ENCODE assay signal across 25 mouse cellular contexts in genomic region chr12:73357736-73358135, GRCm38 (mm10).
DNase-seq lines count a peak whose midpoint lies in the region; ATAC-seq lines count a peak whose summit lies in the region.
"Had no signal": no experiment of that assay in that cellular context is flagged by ENCODE, and none has a peak within 500 bp of the region (broad histone marks: within the 10 kb centered on the region; RNA-seq: fewer than 3 reads in every experiment).

No protein-coding gene starts in this region.

- H3K27ac ChIP-seq in forebrain, embryonic 12.5 days, result 0 out of 2 replicates have a peak overlapping the region, but pooled peaks have one; percentile 8
- no peak overlapping the region for H3K27ac ChIP-seq in forebrain, embryonic 10.5 days
- H3K27ac ChIP-seq in embryonic facial prominence, embryonic 10.5 days (replicated peaks), result 0 out of 2 replicates have a peak overlapping the region, but pooled peaks have one; percentile 16
- H3K27ac ChIP-seq: embryonic facial prominence, embryonic 13.5 days; forebrain, embryonic 15.5 days; heart, adult 2 months; hindbrain, embryonic 10.5 days; hindbrain, embryonic 13.5 days had no signal

- H3K4me2 ChIP-seq in forebrain, embryonic 12.5 days, result no peak overlapping the region
- H3K4me2 ChIP-seq: embryonic facial prominence, embryonic 13.5 days; forebrain, embryonic 15.5 days; heart, embryonic 11.5 days; hindbrain, embryonic 13.5 days had no signal

- WGBS in forebrain, embryonic 12.5 days, result 95% methylated on average over 3 of the region's 3 CpGs
- WGBS in forebrain, embryonic 10.5 days, result 93% methylated on average over 3 of the region's 3 CpGs
- 92% methylated on average over 3 of the region's 3 CpGs for WGBS in embryonic facial prominence, embryonic 10.5 days

- no peak overlapping the region for H3K4me3 ChIP-seq in forebrain, embryonic 12.5 days (replicated peaks)
- H3K4me3 ChIP-seq in forebrain, embryonic 10.5 days, result no peak overlapping the region
- H3K4me3 ChIP-seq in embryonic facial prominence, embryonic 10.5 days, result no peak overlapping the region
- H3K4me3 ChIP-seq: embryonic facial prominence, embryonic 13.5 days; erythroblast, embryonic 14.5 days; forebrain, embryonic 15.5 days; heart, adult 2 months; hindbrain, embryonic 10.5 days; hindbrain, embryonic 13.5 days had no signal

- peaks cover 5% of the 10 kb centered on the region; the same call in 1 of the 2 replicates for H3K4me1 ChIP-seq in forebrain, embryonic 12.5 days
- H3K4me1 ChIP-seq in forebrain, embryonic 10.5 days, result peaks cover 24% of the 10 kb centered on the region
- peaks cover 45% of the 10 kb centered on the region for H3K4me1 ChIP-seq in embryonic facial prominence, embryonic 10.5 days

- no peaks in the 10 kb centered on the region for H3K36me3 ChIP-seq in forebrain, embryonic 12.5 days (replicated peaks)
- H3K36me3 ChIP-seq in forebrain, embryonic 10.5 days (replicated peaks), result peaks cover 3% of the 10 kb centered on the region; the same call in 1 of the 2 replicates
- peaks cover 7% of the 10 kb centered on the region; the same call in 1 of the 2 replicates for H3K36me3 ChIP-seq in embryonic facial prominence, embryonic 10.5 days (replicated peaks)
- H3K36me3 ChIP-seq: embryonic facial prominence, embryonic 13.5 days; forebrain, embryonic 15.5 days had no signal

- ATAC-seq in forebrain, embryonic 12.5 days (ENCODE audit: low FRiP score), result no peak
- ATAC-seq: activated CD4-positive, CD25-positive, alpha-beta regulatory T cell, adult 4 months; CD4-positive, CD25-positive, alpha-beta regulatory T cell, adult 4 months; forebrain, embryonic 15.5 days; hindbrain, embryonic 16.5 days; intestine, postnatal 0 days had no signal

- intact Hi-C loops in left cerebral cortex, postnatal 4 days (cut with DNase I), result no loop called here
- intact Hi-C loops in left cerebral cortex, postnatal 25 days (cut with DNase I), result no loop called here

- DNase-seq in forebrain, embryonic 10.5 days (ENCODE audit: extremely low spot score, low spot score), result no peak
- DNase-seq in left cerebral cortex, postnatal 4 days, result peak; percentile 38
- no peak for DNase-seq in left cerebral cortex, postnatal 25 days (ENCODE audit: low spot score in 2 of 2)
- no peak for DNase-seq in embryonic facial prominence, embryonic 10.5 days (ENCODE audit: low spot score)
- DNase-seq in kidney, adult 11 months, result no peak
- DNase-seq: adrenal gland, adult 8-10 months; adrenal gland, postnatal 25 days; cerebellum, adult 11-12 months; cerebellum, adult 8-10 months; cerebellum, postnatal 14 days; gastrocnemius, postnatal 10 days; gastrocnemius, postnatal 36 days; heart, adult 2 months; heart, postnatal 36 days had no signal

- no peaks in the 10 kb centered on the region for H3K27me3 ChIP-seq in forebrain, embryonic 12.5 days
- no peaks in the 10 kb centered on the region for H3K27me3 ChIP-seq in forebrain, embryonic 10.5 days (ENCODE audit: poor library complexity, severe bottlenecking)
- no peaks in the 10 kb centered on the region for H3K27me3 ChIP-seq in embryonic facial prominence, embryonic 10.5 days (replicated peaks; ENCODE audit: low read depth, poor library complexity, severe bottlenecking)
- H3K27me3 ChIP-seq: embryonic facial prominence, embryonic 13.5 days; forebrain, embryonic 15.5 days; hindbrain, embryonic 13.5 days had no signal

- no peak overlapping the region for H3K9ac ChIP-seq in forebrain, embryonic 12.5 days
- H3K9ac ChIP-seq: embryonic facial prominence, embryonic 13.5 days; forebrain, embryonic 15.5 days; hindbrain, embryonic 13.5 days had no signal

- H3K9me3 ChIP-seq in forebrain, embryonic 12.5 days, result no peaks in the 10 kb centered on the region
- no peaks in the 10 kb centered on the region for H3K9me3 ChIP-seq in forebrain, embryonic 10.5 days
- H3K9me3 ChIP-seq in embryonic facial prominence, embryonic 10.5 days, result no peaks in the 10 kb centered on the region
- H3K9me3 ChIP-seq: embryonic facial prominence, embryonic 13.5 days; forebrain, embryonic 15.5 days; hindbrain, embryonic 10.5 days; hindbrain, embryonic 13.5 days had no signal
